Mouse (Mus musculus): ENCODE results near the gene Cntnap5b.

Gene Cntnap5b

DNA sequence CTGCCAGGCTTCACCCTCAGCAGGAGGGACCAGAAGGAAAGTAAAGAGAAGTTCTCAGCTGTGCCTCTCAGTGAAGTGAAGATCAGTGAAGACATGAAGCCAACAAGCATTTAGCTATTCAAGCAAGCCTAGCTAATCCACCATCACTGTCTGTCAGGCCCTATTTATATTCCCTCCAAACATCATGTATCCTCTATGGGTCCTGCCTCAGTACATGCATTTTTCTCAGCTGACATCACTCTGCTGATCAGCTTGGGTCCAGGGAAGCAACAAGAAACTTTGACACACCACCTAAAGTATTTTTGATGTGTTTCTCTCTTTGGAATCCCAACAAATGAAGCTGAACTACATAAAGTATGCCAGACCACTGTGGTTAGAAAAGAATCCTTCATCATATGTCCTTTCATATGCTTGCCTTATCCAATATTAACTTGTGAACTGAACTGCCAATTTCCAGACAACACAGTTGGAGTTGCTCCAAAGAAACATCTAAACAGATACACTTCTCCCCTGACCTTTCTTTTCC, 349.9 kb downstream of the Cntnap5b start:
- in situ Hi-C loops (cut with MboI; ENCODE audit: low pct_unique_long_range_greater_than_20kb in 1 of 2, low sequenced_read_pairs in 2 of 2, unreplicated experiment in 1 of 2) = no loop called here

GRCm38 (mm10) chr1:100163588-100164357, 391.2 kb downstream of the Cntnap5b start:
- in situ Hi-C loops (cut with MboI; ENCODE audit: low pct_unique_long_range_greater_than_20kb in 1 of 2, low sequenced_read_pairs in 2 of 2, unreplicated experiment in 1 of 2) = no loop called here

DNA sequence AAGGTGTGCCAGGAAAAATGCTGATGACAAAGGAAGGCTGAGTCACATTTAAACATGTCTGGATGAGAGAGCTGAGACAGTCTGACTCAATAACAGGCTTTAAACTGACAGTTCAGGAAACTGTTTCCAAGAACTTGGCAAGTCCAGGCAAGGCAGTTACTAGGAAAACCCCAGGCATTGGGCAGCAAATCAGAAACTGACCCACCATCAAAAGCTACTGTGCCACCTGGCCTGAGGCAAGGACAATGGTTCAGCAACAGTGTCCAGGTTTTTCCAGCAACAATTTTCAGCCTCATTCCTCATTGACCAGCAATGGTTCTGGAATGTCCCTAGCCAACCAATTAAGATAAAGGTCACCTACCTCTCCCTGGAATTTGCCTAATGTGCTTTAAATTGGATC, 399.0 kb downstream of the Cntnap5b start:
- in situ Hi-C loops (cut with MboI; ENCODE audit: low pct_unique_long_range_greater_than_20kb in 1 of 2, low sequenced_read_pairs in 2 of 2, unreplicated experiment in 1 of 2) = no loop called here

- in situ Hi-C loops (cut with MboI; ENCODE audit: low pct_unique_long_range_greater_than_20kb in 1 of 2, low sequenced_read_pairs in 2 of 2, unreplicated experiment in 1 of 2) = no loop called here
These were observed 407.5 kb downstream of the Cntnap5b start for GRCm38 (mm10) chr1:100180050-100180449.

- in situ Hi-C loops (cut with MboI; ENCODE audit: low pct_unique_long_range_greater_than_20kb in 1 of 2, low sequenced_read_pairs in 2 of 2, unreplicated experiment in 1 of 2) = no loop called here
These were observed 459.5 kb downstream of the Cntnap5b start for GRCm38 (mm10) chr1:100231980-100232608.

GRCm38 (mm10) chr1:100251964-100252363, 479.4 kb downstream of the Cntnap5b start:
- in situ Hi-C loops (cut with MboI; ENCODE audit: low pct_unique_long_range_greater_than_20kb in 1 of 2, low sequenced_read_pairs in 2 of 2, unreplicated experiment in 1 of 2) = no loop called here

- in situ Hi-C loops (cut with MboI; ENCODE audit: low pct_unique_long_range_greater_than_20kb in 1 of 2, low sequenced_read_pairs in 2 of 2, unreplicated experiment in 1 of 2) = no loop called here
These were observed 538.1 kb downstream of the Cntnap5b start for GRCm38 (mm10) chr1:100310687-100311086.

GRCm38 (mm10) chr1:100331066-100331465, 558.5 kb downstream of the Cntnap5b start:
- in situ Hi-C loops (cut with MboI; ENCODE audit: low pct_unique_long_range_greater_than_20kb in 1 of 2, low sequenced_read_pairs in 2 of 2, unreplicated experiment in 1 of 2) = no loop called here

GRCm38 (mm10) chr1:100369415-100370113, 597.0 kb downstream of the Cntnap5b start:
- in situ Hi-C loops (cut with MboI; ENCODE audit: low pct_unique_long_range_greater_than_20kb in 1 of 2, low sequenced_read_pairs in 2 of 2, unreplicated experiment in 1 of 2) = no loop called here

GRCm38 (mm10) chr1:100386252-100386651, 613.7 kb downstream of the Cntnap5b start:
- in situ Hi-C loops (cut with MboI; ENCODE audit: low pct_unique_long_range_greater_than_20kb in 1 of 2, low sequenced_read_pairs in 2 of 2, unreplicated experiment in 1 of 2) = no loop called here

GRCm38 (mm10) chr1:100394034-100394433, 621.5 kb downstream of the Cntnap5b start:
- in situ Hi-C loops (cut with MboI; ENCODE audit: low pct_unique_long_range_greater_than_20kb in 1 of 2, low sequenced_read_pairs in 2 of 2, unreplicated experiment in 1 of 2) = no loop called here

GRCm38 (mm10) chr1:100416658-100417224, 644.2 kb downstream of the Cntnap5b start:
- in situ Hi-C loops (cut with MboI; ENCODE audit: low pct_unique_long_range_greater_than_20kb in 1 of 2, low sequenced_read_pairs in 2 of 2, unreplicated experiment in 1 of 2) = no loop called here

DNA sequence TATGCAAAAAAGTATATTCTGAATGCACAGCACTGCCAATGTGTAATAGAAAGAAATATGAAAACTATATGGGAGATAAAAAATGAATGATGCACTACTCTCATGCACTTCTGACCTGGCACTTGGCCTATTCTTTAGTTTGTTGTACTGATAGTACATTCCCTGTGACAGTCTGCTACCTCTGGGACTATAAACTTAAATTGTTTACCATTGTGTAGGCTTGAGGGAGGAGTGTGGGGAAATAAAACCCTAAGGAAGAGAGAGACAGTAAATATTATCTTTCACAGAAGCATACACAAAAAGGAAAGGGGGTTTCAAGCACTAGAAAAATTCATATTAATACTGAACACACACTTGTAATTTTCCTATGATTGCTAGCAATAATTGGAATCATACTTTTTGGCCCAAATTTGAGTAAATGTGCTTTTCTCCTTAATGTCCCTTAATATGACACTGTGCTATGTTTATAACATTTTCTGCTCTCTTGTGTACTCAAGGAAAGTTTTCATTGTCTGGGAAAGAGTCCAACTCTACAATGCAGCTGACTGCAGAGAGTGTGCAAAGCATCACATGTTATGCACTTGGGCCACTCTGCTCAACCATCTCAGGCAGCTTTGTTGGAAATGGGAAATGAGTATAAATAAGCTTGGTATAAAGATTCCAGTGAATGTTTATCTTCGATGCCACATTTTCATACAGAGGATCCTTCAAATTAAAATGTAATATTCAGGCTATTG, 657.6 kb downstream of the Cntnap5b start:
- in situ Hi-C loops (cut with MboI; ENCODE audit: low pct_unique_long_range_greater_than_20kb in 1 of 2, low sequenced_read_pairs in 2 of 2, unreplicated experiment in 1 of 2) = no loop called here

GRCm38 (mm10) chr1:100463877-100464276, 691.3 kb downstream of the Cntnap5b start:
- in situ Hi-C loops (cut with MboI; ENCODE audit: low pct_unique_long_range_greater_than_20kb in 1 of 2, low sequenced_read_pairs in 2 of 2, unreplicated experiment in 1 of 2) = no loop called here

DNA sequence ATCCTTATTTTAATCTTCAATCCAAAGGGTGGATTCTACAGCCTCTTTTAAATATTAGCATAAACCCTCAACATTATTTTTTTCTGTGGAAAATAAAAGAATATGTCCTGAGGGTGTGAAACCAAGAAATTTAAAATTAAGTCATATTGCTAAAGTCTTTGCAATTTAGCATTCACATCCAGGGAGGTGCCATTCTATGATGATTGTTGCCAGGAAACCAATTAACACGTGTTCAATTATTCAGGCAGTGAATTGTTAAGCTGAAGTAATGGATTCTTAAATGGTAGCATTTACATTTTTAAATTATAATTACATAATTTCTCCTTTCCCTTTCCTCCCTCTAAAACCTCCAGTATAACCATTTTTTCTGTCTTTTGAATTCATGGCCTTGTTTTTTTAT, 692.7 kb downstream of the Cntnap5b start:
- in situ Hi-C loops (cut with MboI; ENCODE audit: low pct_unique_long_range_greater_than_20kb in 1 of 2, low sequenced_read_pairs in 2 of 2, unreplicated experiment in 1 of 2) = no loop called here

GRCm38 (mm10) chr1:100467595-100467994, 695.0 kb downstream of the Cntnap5b start:
- in situ Hi-C loops (cut with MboI; ENCODE audit: low pct_unique_long_range_greater_than_20kb in 1 of 2, low sequenced_read_pairs in 2 of 2, unreplicated experiment in 1 of 2) = no loop called here

DNA sequence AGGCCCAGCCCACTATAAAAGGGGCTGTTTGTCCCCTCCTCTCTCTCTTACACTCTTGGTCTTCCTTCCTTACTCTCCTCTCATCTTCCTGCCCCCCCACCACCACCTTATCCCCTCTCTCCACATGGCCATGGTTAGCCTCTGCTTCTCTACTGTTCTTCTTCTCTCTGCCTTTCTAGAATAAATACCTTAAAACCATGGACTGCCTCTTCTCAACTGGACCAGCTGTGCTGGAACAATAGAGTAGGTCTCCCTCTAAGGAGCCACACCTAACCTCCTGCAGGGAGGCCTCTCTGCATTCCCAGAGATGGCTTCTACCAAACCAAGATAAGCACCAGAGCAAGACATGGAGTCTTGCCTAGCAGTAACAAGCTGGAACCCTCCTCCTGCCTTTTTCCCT, 737.3 kb downstream of the Cntnap5b start:
- in situ Hi-C loops (cut with MboI; ENCODE audit: low pct_unique_long_range_greater_than_20kb in 1 of 2, low sequenced_read_pairs in 2 of 2, unreplicated experiment in 1 of 2) = no loop called here
